Mouse (Mus musculus) lung, postnatal 0 days (tissue): ENCODE data around the gene Zfp184. TPM values are rescaled to one million over a fixed set of nuclear protein-coding genes. Genes with fewer than 3 reads are reported as not detected.

Source experiments
- ATAC-seq: fragments of 200-750 bp; cut with Nextera tagmentation; 2 replicates; pipeline ENCODE4 v1.8.0; 2017; ENCODE audit warnings: moderate library complexity
- DNase-seq: peaks from one replicate; pipeline ENCODE4 v3.0.0-alpha.2; 2016; ENCODE audit warnings: low spot score
- H3K27ac ChIP-seq: fragments of 300-500 bp; sonication (generic); 2 replicates; pipeline ENCODE4 v1.5.1; 2014; ENCODE audit warnings: antibody characterized with exemption, mild to moderate bottlenecking, low read length, mixed read lengths
- H3K27me3 ChIP-seq: fragments of 300-500 bp; sonication (generic); replicated peaks from 2 replicates; pipeline ENCODE4 v1.6.1; 2014; ENCODE audit warnings: low read length, mixed read lengths; ENCODE audit not compliant: insufficient read depth
- H3K36me3 ChIP-seq: fragments of 300-500 bp; sonication (generic); 2 replicates; pipeline ENCODE4 v1.6.1; 2014; ENCODE audit warnings: low read length, mixed read lengths; ENCODE audit not compliant: insufficient read depth
- H3K4me1 ChIP-seq: fragments of 300-500 bp; sonication (generic); 2 replicates; pipeline ENCODE4 v1.6.1; 2014; ENCODE audit warnings: antibody characterized with exemption, low read depth, low read length, mixed read lengths; ENCODE audit not compliant: insufficient read depth
- H3K4me2 ChIP-seq: fragments of 300-500 bp; sonication (generic); replicated peaks from 2 replicates; pipeline ENCODE4 v1.6.1; 2014; ENCODE audit warnings: low read depth, mild to moderate bottlenecking, low read length, moderate library complexity, mixed read lengths
- H3K4me3 ChIP-seq: fragments of 300-500 bp; sonication (generic); 2 replicates; pipeline ENCODE4 v1.5.1; 2014; ENCODE audit warnings: low read depth, low read length
- H3K9ac ChIP-seq: fragments of 300-500 bp; sonication (generic); replicated peaks from 2 replicates; pipeline ENCODE4 v1.6.1; 2014; ENCODE audit warnings: low read depth, mild to moderate bottlenecking
- H3K9me3 ChIP-seq: fragments of 300-500 bp; sonication (generic); 2 replicates; pipeline ENCODE4 v1.6.1; 2016; ENCODE audit warnings: low read length, mixed read lengths
- CTCF ChIP-seq: IDR thresholded peaks from 2 replicates; pipeline ENCODE4 v1.5.1; 2016; ENCODE audit warnings: antibody characterized with exemption, mild to moderate bottlenecking
- EP300 ChIP-seq: IDR thresholded peaks from 2 replicates; pipeline ENCODE4 v1.6.1; 2016; ENCODE audit warnings: antibody characterized with exemption, mild to moderate bottlenecking, control low read depth
- WGBS: fragments of 180-500 bp; shearing (Covaris S2); extraction: QIAGEN DNeasy Blood & Tissue Kit; methylation state at CpG from one replicate; pipeline ENCODE4 v1.1.7; 2014; 5-methylcytosine and 5-hydroxymethylcytosine counted together
- polyA plus RNA-seq: library from polyadenylated mRNA; unstranded; fragments of >200 nt; fragmentation: Nextera tagmentation; extraction: Ambion mirVana; gene quantifications from 2 replicates; pipeline ENCODE4 v1.2.1, GENCODE M21; 2015

Zfp184 gene
- polyA plus RNA-seq, 1 experiment from 2014 or later: 2.5 TPM

GRCm38 (mm10) chr13:21997821-21998220 lies 52.9 kb downstream of the Zfp184 start:
- Histone ChIP-seq H3K4me1 (no peaks in the 10 kb centered on the region), H3K27me3 (peaks cover 53% of the 10 kb centered on the region), H3K4me3 (no peak overlapping the region), H3K4me2 (no peak overlapping the region), H3K36me3 (no peaks in the 10 kb centered on the region), H3K9ac (no peak overlapping the region), H3K27ac (no peak overlapping the region), H3K9me3 (no peaks in the 10 kb centered on the region)
- TF ChIP-seq EP300: no peak
- no peak for TF ChIP-seq CTCF
- ATAC-seq (no peak), DNase-seq (no peak)
- 8% methylated on average over 4 of the region's 4 CpGs for WGBS

GRCm38 (mm10) chr13:21998412-21998811 lies 53.5 kb downstream of the Zfp184 start:
- H3K9ac ChIP-seq: no peak overlapping the region
- no peak for ATAC-seq
- no peak overlapping the region for H3K4me2 ChIP-seq
- H3K27me3 ChIP-seq: peaks cover 53% of the 10 kb centered on the region
- H3K36me3 ChIP-seq: no peaks in the 10 kb centered on the region
- no peak for DNase-seq
- TF ChIP-seq EP300 (no peak), CTCF (no peak)
- no peak overlapping the region for H3K4me3 ChIP-seq
- WGBS: 32% methylated on average over 3 of the region's 3 CpGs
- H3K9me3 ChIP-seq: no peaks in the 10 kb centered on the region
- H3K4me1 ChIP-seq: no peaks in the 10 kb centered on the region
- H3K27ac ChIP-seq: no peak overlapping the region

GRCm38 (mm10) chr13:21999147-21999546 lies 54.3 kb downstream of the Zfp184 start:
- Histone ChIP-seq H3K4me2 (no peak overlapping the region), H3K9me3 (no peaks in the 10 kb centered on the region), H3K27ac (no peak overlapping the region), H3K4me3 (no peak overlapping the region), H3K9ac (no peak overlapping the region), H3K27me3 (peaks cover 56% of the 10 kb centered on the region), H3K36me3 (no peaks in the 10 kb centered on the region), H3K4me1 (no peaks in the 10 kb centered on the region)
- DNase-seq (no peak), ATAC-seq (no peak)
- WGBS: 47% methylated on average over 4 of the region's 4 CpGs
- no peak for TF ChIP-seq EP300
- TF ChIP-seq CTCF: no peak

GRCm38 (mm10) chr13:22001346-22001745 lies 56.5 kb downstream of the Zfp184 start:
- ATAC-seq (no peak), DNase-seq (no peak)
- Histone ChIP-seq H3K9ac (no peak overlapping the region), H3K4me3 (no peak overlapping the region), H3K9me3 (no peaks in the 10 kb centered on the region), H3K36me3 (no peaks in the 10 kb centered on the region), H3K4me2 (no peak overlapping the region), H3K27ac (no peak overlapping the region), H3K27me3 (peaks cover 57% of the 10 kb centered on the region), H3K4me1 (no peaks in the 10 kb centered on the region)
- 59% methylated on average over 2 of the region's 2 CpGs for WGBS
- TF ChIP-seq CTCF (no peak), EP300 (no peak)

GRCm38 (mm10) chr13:22001823-22002222 lies 56.9 kb downstream of the Zfp184 start:
- 26% methylated on average over 5 of the region's 5 CpGs for WGBS

GRCm38 (mm10) chr13:22005605-22006333 lies 60.9 kb downstream of the Zfp184 start:
- H3K27me3 ChIP-seq: peaks cover 57% of the 10 kb centered on the region
- WGBS: under 1% methylated on average over 45 of the region's 45 CpGs
- TF ChIP-seq CTCF (no peak; the same call in 1 of the 2 replicates), EP300 (no peak)
- peaks cover 4% of the 10 kb centered on the region; the same call in 1 of the 2 replicates for H3K4me1 ChIP-seq
- ATAC-seq: peak; percentile 89
- peak overlapping the region; percentile 54 for H3K4me3 ChIP-seq
- no peak overlapping the region for H3K27ac ChIP-seq
- no peak overlapping the region for H3K9ac ChIP-seq
- H3K4me2 ChIP-seq: peak overlapping the region; percentile 94
- H3K9me3 ChIP-seq: no peaks in the 10 kb centered on the region
- no peaks in the 10 kb centered on the region for H3K36me3 ChIP-seq
- peak; percentile 74 for DNase-seq

More at GRCm38 (mm10) chr13:22001823-22002222, 56.9 kb downstream of the Zfp184 start:
- TF ChIP-seq CTCF (no peak), EP300 (no peak)
- Histone ChIP-seq H3K4me3 (no peak overlapping the region), H3K27ac (no peak overlapping the region), H3K9ac (no peak overlapping the region), H3K9me3 (no peaks in the 10 kb centered on the region), H3K4me2 (no peak overlapping the region), H3K4me1 (peaks cover 3% of the 10 kb centered on the region; the same call in 1 of the 2 replicates), H3K36me3 (no peaks in the 10 kb centered on the region), H3K27me3 (peaks cover 56% of the 10 kb centered on the region)
- DNase-seq: peak; percentile 58
- peak; percentile 42; the same call in 1 of the 2 replicates for ATAC-seq
